Mouse (Mus musculus): ENCODE results near the gene Gm20388.

DNA sequence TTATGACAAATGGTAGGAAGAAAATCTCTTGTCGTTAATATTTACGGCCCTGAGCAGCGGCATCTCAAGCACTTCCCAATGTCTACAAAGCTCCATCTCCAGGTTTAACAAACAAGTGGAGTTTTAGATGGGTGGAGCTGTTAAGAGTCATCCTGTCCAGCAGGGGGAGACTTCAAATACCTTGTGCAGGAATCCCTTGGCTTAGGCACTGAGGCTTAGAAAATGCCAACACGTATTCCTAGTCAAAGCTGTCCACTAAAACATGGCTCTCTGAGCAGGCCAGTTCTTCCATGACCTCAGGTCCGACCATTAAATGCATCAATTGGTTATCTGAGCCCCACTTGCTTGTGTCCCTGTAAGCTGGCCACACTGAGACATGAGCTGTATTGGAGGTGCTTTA, 1697.0 kb downstream of the Gm20388 start:
- TF ChIP-seq CTCF (IDR thresholded peaks at IDR 0.05; ENCODE audit: borderline replicate concordance, extremely low read depth, insufficient read depth, insufficient read length), result peak; percentile 19; the same call in 1 of the 2 replicates
- TF ChIP-seq POLR2A (IDR thresholded peaks at IDR 0.05; ENCODE audit: borderline replicate concordance, extremely low read depth, insufficient read depth, insufficient read length, poor library complexity, severe bottlenecking), result no peak

All from brain, embryonic 14.5 days (tissue).